ENCODE assay signal across 18 mouse cellular contexts in genomic region chr4:106483831-106484230, GRCm38 (mm10). TPM values are rescaled to one million over a fixed set of nuclear protein-coding genes. Genes with fewer than 3 reads are reported as not detected.
"Had no signal": no experiment of that assay in that cellular context is flagged by ENCODE, and none has a peak within 500 bp of the region (broad histone marks: within the 10 kb centered on the region; RNA-seq: fewer than 3 reads in every experiment).

No protein-coding gene starts in this region.

- H3K4me3 ChIP-seq: left cerebral cortex, adult 2 months; limb, embryonic 10.5 days; liver, embryonic 15.5 days had no signal

- H3K4me2 ChIP-seq: liver, embryonic 11.5 days; liver, embryonic 15.5 days had no signal

- H3K9ac ChIP-seq: liver, embryonic 15.5 days had no signal

- H3K27ac ChIP-seq: left cerebral cortex, adult 2 months; limb, embryonic 10.5 days; liver, embryonic 15.5 days had no signal

- H3K36me3 ChIP-seq: limb, embryonic 10.5 days; liver, embryonic 15.5 days had no signal

- H3K4me1 ChIP-seq: limb, embryonic 10.5 days; liver, embryonic 15.5 days had no signal

- H3K9me3 ChIP-seq: limb, embryonic 10.5 days; liver, embryonic 15.5 days had no signal

- DNase-seq: lung, adult 2 months; lung, postnatal 36 days; right cerebral cortex, adult 18-20 months; right cerebral cortex, postnatal 25 days; thymus, postnatal 36 days had no signal

- ATAC-seq: lung, postnatal 0 days had no signal

RNA-seq across cellular contexts. Expression of gene Bsnd, which starts 8.3 kb away (rescaled TPM):
- total RNA-seq: layer of hippocampus, postnatal 25 days; left cerebral cortex, adult 2 months; left cerebral cortex, postnatal 14 days; megakaryocyte progenitor cell, adult 5-6 weeks; midbrain, postnatal 0 days had no signal
- polyA plus RNA-seq: limb, embryonic 10.5 days; limb, embryonic 14.5 days; liver, embryonic 11.5 days; liver, embryonic 15.5 days; lung, adult 2 months; lung, postnatal 0 days; midbrain, postnatal 0 days; neural tube, embryonic 14.5 days; small intestine, adult 2 months; stomach, embryonic 16.5 days had no signal
